Mouse (Mus musculus) cortical plate, adult 2 months (tissue): ENCODE measurements at regions not wholly inside any gene's neighbourhood (a gene's known extent, or its start where the extent isn't known, plus 50 kb on each side); places are given as distances from the start of the nearest gene placed in this dataset.

Experiments
- CTCF ChIP-seq: fragments of 200-500 bp; IDR thresholded peaks from 2 replicates; pipeline ENCODE4 v1.5.1; 2011; ENCODE audit warnings: mild to moderate bottlenecking, control low read depth, low read length; ENCODE audit not compliant: insufficient read depth; ENCODE audit errors: extremely low read depth
- POLR2A ChIP-seq: fragments of 200-500 bp; IDR thresholded peaks from 2 replicates; pipeline ENCODE4 v1.6.1; 2011; ENCODE audit warnings: mild to moderate bottlenecking, low read length, control low read depth; ENCODE audit not compliant: insufficient read depth; ENCODE audit errors: extremely low read depth

- no peak for TF ChIP-seq POLR2A
- no peak for TF ChIP-seq CTCF
Observed at GRCm38 (mm10) chr2:106431637-106432199, 261.4 kb upstream of the Mpped2 start.
